Mouse (Mus musculus): Measurements from ENCODE around the gene Smg1. TPM values are rescaled to one million over a fixed set of nuclear protein-coding genes. Genes with fewer than 3 reads are reported as not detected.
A peak's percentile ranks its signal among the peaks of the same experiment; 100 is the strongest.

Smg1 gene
- polyA plus RNA-seq (2015; fragmentation: Nextera tagmentation; extraction: Ambion mirVana): 16.0 and 19.3 TPM in 2 replicates

DNA sequence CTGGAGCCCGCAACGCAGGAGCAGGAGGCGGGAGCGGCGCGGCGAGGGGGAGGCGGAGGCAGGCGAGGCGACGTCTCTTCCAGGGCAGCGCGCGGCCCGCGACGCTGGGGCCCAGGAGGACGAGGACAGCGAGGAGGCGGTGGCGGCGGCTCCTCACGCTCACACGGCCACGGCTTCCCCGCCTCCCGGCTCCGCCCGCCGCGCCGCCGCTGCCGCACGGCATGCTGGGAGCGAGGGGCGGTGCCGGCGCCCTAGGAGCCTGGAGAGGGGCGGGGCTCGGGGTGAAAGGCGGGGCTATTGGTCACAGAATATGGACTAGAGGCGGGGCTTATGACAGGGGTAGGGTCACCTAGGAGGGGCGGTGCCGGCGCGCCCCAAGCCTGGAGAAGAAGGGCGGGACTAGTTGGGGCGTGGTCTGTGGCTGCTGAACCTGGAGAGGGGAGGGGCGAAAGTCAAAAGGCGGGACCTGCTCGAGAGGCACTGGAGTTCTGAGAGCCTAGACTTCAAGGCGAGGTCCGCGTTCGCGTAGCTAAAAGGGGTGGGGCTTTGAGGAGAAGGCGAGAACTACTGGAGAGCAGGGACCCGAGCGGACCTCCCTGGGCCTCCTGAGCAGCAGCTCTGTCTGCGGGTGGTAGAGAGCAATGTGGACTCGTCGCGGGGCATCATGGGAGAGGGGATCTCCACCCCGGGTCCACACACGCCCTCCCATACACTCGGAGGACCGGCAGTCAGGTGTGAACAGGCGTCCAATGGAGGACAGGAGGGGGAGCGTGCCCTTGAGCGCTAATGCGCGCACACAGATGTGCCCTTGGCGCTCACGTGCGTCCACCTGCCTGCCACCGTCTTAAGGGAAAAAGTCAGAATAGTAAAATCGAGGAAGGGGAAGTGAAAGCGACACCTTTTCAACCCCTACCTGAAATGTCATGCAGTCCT, at the start of gene Smg1:
Smg1 (minus strand) TSS at position 218 of the 933 bp plus-strand sequence.
- peak within 1 kb of the TSS; percentile 97 for H3K9ac ChIP-seq (ENCODE audit: low read depth, low read length)
- no peaks in the 10 kb centered on the region for H3K27me3 ChIP-seq (ENCODE audit: control insufficient read depth, insufficient read depth, low read depth, low read length)
- H3K4me3 ChIP-seq (ENCODE audit: low read depth, low read length): peak within 1 kb of the TSS; percentile 97
- WGBS: 2% methylated on average over 43 of the region's 79 CpGs
- peaks cover 18% of the 10 kb centered on the region for H3K4me1 ChIP-seq (ENCODE audit: control insufficient read depth, insufficient read depth, low read length)
- peak within 1 kb of the TSS; percentile 72 for H3K4me2 ChIP-seq (ENCODE audit: low read length)
- peak within 1 kb of the TSS; percentile 93 for H3K27ac ChIP-seq (ENCODE audit: low read length)
- H3K36me3 ChIP-seq (ENCODE audit: control insufficient read depth, insufficient read depth, low read length): no peaks in the 10 kb centered on the region
- ATAC-seq: peak; percentile 93
- H3K9me3 ChIP-seq (replicated peaks; ENCODE audit: control insufficient read depth, low read length, poor library complexity, severe bottlenecking): no peaks in the 10 kb centered on the region

GRCm38 (mm10) chr7:118283186-118283585, 39.7 kb upstream of the Smg1 start:
- no peak overlapping the region for H3K9ac ChIP-seq (ENCODE audit: low read depth, low read length)
- no peak for ATAC-seq
- H3K4me3 ChIP-seq (ENCODE audit: low read depth, low read length): no peak overlapping the region
- H3K9me3 ChIP-seq (replicated peaks; ENCODE audit: control insufficient read depth, low read length, poor library complexity, severe bottlenecking): no peaks in the 10 kb centered on the region
- H3K4me1 ChIP-seq (ENCODE audit: control insufficient read depth, insufficient read depth, low read length): no peaks in the 10 kb centered on the region
- WGBS: 87% methylated on average over 2 of the region's 2 CpGs
- no peak overlapping the region for H3K4me2 ChIP-seq (ENCODE audit: low read length)
- H3K27ac ChIP-seq (ENCODE audit: low read length): no peak overlapping the region
- no peaks in the 10 kb centered on the region for H3K36me3 ChIP-seq (ENCODE audit: control insufficient read depth, insufficient read depth, low read length)
- H3K27me3 ChIP-seq (ENCODE audit: control insufficient read depth, insufficient read depth, low read depth, low read length): no peaks in the 10 kb centered on the region

GRCm38 (mm10) chr7:118282543-118282942, 39.1 kb upstream of the Smg1 start:
- Histone ChIP-seq H3K27ac (ENCODE audit: low read length) (no peak overlapping the region), H3K4me3 (ENCODE audit: low read depth, low read length) (no peak overlapping the region), H3K4me1 (ENCODE audit: control insufficient read depth, insufficient read depth, low read length) (no peaks in the 10 kb centered on the region), H3K27me3 (ENCODE audit: control insufficient read depth, insufficient read depth, low read depth, low read length) (no peaks in the 10 kb centered on the region), H3K9me3 (replicated peaks; ENCODE audit: control insufficient read depth, low read length, poor library complexity, severe bottlenecking) (no peaks in the 10 kb centered on the region), H3K9ac (ENCODE audit: low read depth, low read length) (no peak overlapping the region), H3K36me3 (ENCODE audit: control insufficient read depth, insufficient read depth, low read length) (no peaks in the 10 kb centered on the region), H3K4me2 (ENCODE audit: low read length) (no peak overlapping the region)
- ATAC-seq: no peak
- 82% methylated on average over 9 of the region's 9 CpGs for WGBS

DNA sequence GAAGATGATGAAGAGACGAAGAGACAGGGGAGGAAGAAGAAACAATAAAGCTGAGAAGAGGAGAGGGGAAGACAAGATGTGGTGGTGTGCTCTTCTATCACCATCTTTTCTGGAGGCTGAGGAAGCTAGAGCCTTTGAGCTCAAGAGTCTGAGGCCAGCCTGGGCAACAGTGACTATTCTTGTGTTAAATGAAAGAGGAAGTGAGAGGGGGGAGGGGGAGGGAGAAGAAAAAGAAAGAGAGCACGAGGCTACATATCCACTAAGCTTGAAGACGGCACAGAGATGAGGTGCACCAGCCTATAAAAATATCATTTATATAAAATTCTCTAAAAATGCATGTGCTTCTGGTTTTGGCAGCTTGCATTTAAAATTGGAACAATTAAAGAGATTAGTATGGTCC, 36.1 kb upstream of the Smg1 start:
- Histone ChIP-seq H3K27me3 (ENCODE audit: control insufficient read depth, insufficient read depth, low read depth, low read length) (no peaks in the 10 kb centered on the region), H3K27ac (ENCODE audit: low read length) (no peak overlapping the region), H3K4me3 (ENCODE audit: low read depth, low read length) (no peak overlapping the region), H3K4me2 (ENCODE audit: low read length) (no peak overlapping the region), H3K9ac (ENCODE audit: low read depth, low read length) (no peak overlapping the region), H3K9me3 (replicated peaks; ENCODE audit: control insufficient read depth, low read length, poor library complexity, severe bottlenecking) (no peaks in the 10 kb centered on the region), H3K36me3 (ENCODE audit: control insufficient read depth, insufficient read depth, low read length) (no peaks in the 10 kb centered on the region), H3K4me1 (ENCODE audit: control insufficient read depth, insufficient read depth, low read length) (no peaks in the 10 kb centered on the region)
- WGBS: 69% methylated on average over 3 of the region's 3 CpGs
- no peak for ATAC-seq

DNA sequence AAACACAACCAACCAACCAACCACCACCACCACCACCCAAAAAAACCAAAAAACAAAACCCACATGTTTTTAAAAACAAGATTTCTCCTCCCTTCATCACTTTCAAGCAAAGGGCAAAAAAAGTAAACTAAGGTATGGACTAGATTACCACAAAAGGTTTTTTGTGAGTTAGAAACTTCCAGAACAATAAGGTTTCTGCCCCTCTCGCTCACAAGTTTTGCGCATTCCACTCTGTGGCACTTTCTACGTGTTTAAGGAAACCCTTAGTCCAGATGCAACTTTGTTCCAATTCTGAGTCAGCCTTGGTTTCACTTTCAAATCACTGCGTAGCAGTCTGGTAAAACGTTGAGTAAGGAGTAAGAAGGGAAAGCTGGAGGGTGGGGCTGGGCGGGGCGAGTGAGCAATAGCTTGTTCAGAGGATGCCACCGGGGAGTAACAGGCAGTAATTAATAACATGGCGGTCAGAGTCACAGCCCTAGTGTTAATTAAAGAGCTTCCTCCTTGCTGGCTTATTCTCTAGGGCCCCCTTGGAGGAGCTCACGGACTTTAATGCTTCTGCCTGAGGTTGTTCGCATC, 34.0 kb upstream of the Smg1 start:
- no peaks in the 10 kb centered on the region for H3K9me3 ChIP-seq (replicated peaks; ENCODE audit: control insufficient read depth, low read length, poor library complexity, severe bottlenecking)
- no peak overlapping the region for H3K27ac ChIP-seq (ENCODE audit: low read length)
- H3K4me1 ChIP-seq (ENCODE audit: control insufficient read depth, insufficient read depth, low read length): no peaks in the 10 kb centered on the region
- no peak overlapping the region for H3K4me3 ChIP-seq (ENCODE audit: low read depth, low read length)
- no peaks in the 10 kb centered on the region for H3K27me3 ChIP-seq (ENCODE audit: control insufficient read depth, insufficient read depth, low read depth, low read length)
- no peak overlapping the region for H3K9ac ChIP-seq (ENCODE audit: low read depth, low read length)
- 64% methylated on average over 11 of the region's 11 CpGs for WGBS
- no peaks in the 10 kb centered on the region for H3K36me3 ChIP-seq (ENCODE audit: control insufficient read depth, insufficient read depth, low read length)
- no peak for ATAC-seq
- no peak overlapping the region for H3K4me2 ChIP-seq (ENCODE audit: low read length)

GRCm38 (mm10) chr7:118276684-118277334, 33.3 kb upstream of the Smg1 start:
- 93% methylated on average over 15 of the region's 15 CpGs for WGBS
- H3K27ac ChIP-seq (ENCODE audit: low read length): no peak overlapping the region

DNA sequence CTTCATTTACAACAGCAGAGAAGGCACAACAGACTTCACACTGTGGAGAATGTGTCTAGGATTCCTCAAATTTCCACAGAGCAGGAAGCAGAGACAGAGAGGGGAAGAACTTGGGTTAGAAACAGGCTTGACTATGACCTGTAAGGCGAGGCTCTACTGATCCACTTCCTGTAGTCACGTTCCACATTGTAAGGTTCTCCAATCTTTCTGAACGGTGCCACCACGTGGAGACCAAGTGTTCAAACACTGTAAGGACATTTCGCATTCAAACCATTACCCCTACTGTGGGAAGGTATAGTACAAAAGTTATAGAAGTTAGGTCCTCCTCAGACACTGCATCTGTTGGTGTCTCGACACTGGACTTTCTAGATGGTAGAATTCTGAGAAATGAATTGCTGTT, 31.8 kb upstream of the Smg1 start:
- Histone ChIP-seq H3K4me1 (ENCODE audit: control insufficient read depth, insufficient read depth, low read length) (no peaks in the 10 kb centered on the region), H3K27ac (ENCODE audit: low read length) (no peak overlapping the region), H3K9ac (ENCODE audit: low read depth, low read length) (no peak overlapping the region), H3K27me3 (ENCODE audit: control insufficient read depth, insufficient read depth, low read depth, low read length) (no peaks in the 10 kb centered on the region), H3K9me3 (replicated peaks; ENCODE audit: control insufficient read depth, low read length, poor library complexity, severe bottlenecking) (no peaks in the 10 kb centered on the region), H3K4me2 (ENCODE audit: low read length) (no peak overlapping the region), H3K36me3 (ENCODE audit: control insufficient read depth, insufficient read depth, low read length) (no peaks in the 10 kb centered on the region), H3K4me3 (ENCODE audit: low read depth, low read length) (no peak overlapping the region)
- no peak for ATAC-seq
- 86% methylated on average over 6 of the region's 6 CpGs for WGBS

More at GRCm38 (mm10) chr7:118276684-118277334, 33.3 kb upstream of the Smg1 start:
- H3K4me1 ChIP-seq (ENCODE audit: control insufficient read depth, insufficient read depth, low read length): no peaks in the 10 kb centered on the region
- no peak overlapping the region for H3K4me3 ChIP-seq (ENCODE audit: low read depth, low read length)
- H3K36me3 ChIP-seq (ENCODE audit: control insufficient read depth, insufficient read depth, low read length): no peaks in the 10 kb centered on the region
- no peak overlapping the region for H3K9ac ChIP-seq (ENCODE audit: low read depth, low read length)
- no peak overlapping the region for H3K4me2 ChIP-seq (ENCODE audit: low read length)
- no peaks in the 10 kb centered on the region for H3K9me3 ChIP-seq (replicated peaks; ENCODE audit: control insufficient read depth, low read length, poor library complexity, severe bottlenecking)
- no peaks in the 10 kb centered on the region for H3K27me3 ChIP-seq (ENCODE audit: control insufficient read depth, insufficient read depth, low read depth, low read length)
- no peak for ATAC-seq

- Histone ChIP-seq H3K4me3 (ENCODE audit: low read depth, low read length) (no peak overlapping the region), H3K9ac (ENCODE audit: low read depth, low read length) (no peak overlapping the region), H3K4me2 (ENCODE audit: low read length) (no peak overlapping the region), H3K27me3 (ENCODE audit: control insufficient read depth, insufficient read depth, low read depth, low read length) (no peaks in the 10 kb centered on the region), H3K4me1 (ENCODE audit: control insufficient read depth, insufficient read depth, low read length) (no peaks in the 10 kb centered on the region), H3K36me3 (ENCODE audit: control insufficient read depth, insufficient read depth, low read length) (no peaks in the 10 kb centered on the region), H3K9me3 (replicated peaks; ENCODE audit: control insufficient read depth, low read length, poor library complexity, severe bottlenecking) (no peaks in the 10 kb centered on the region), H3K27ac (ENCODE audit: low read length) (no peak overlapping the region)
- ATAC-seq: no peak
- WGBS: 91% methylated on average over 5 of the region's 5 CpGs
These were observed 31.4 kb upstream of the Smg1 start for GRCm38 (mm10) chr7:118274851-118275250.

DNA sequence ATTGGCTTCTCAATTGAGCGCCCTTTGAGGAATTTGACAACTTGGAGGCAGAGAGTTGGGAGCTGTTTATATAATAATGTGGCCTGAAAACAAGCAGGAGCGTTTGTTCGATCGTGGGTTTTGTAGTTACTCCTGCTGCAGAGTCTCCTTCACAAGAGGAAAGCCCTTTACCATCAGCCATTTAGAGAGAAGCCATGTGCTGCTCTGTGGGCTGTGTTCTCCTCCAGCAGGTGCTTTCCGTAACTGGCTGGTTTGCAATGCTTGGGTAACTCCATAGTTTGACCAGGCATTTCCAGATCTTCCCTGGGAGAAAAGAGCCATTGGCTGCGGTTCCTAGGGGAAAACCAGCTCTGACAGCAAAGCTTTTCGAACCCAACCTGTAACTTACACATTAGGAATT, 30.7 kb upstream of the Smg1 start:
- H3K27me3 ChIP-seq (ENCODE audit: control insufficient read depth, insufficient read depth, low read depth, low read length): no peaks in the 10 kb centered on the region
- H3K9ac ChIP-seq (ENCODE audit: low read depth, low read length): no peak overlapping the region
- H3K27ac ChIP-seq (ENCODE audit: low read length): no peak overlapping the region
- no peaks in the 10 kb centered on the region for H3K9me3 ChIP-seq (replicated peaks; ENCODE audit: control insufficient read depth, low read length, poor library complexity, severe bottlenecking)
- no peak for ATAC-seq
- H3K4me2 ChIP-seq (ENCODE audit: low read length): no peak overlapping the region
- no peaks in the 10 kb centered on the region for H3K4me1 ChIP-seq (ENCODE audit: control insufficient read depth, insufficient read depth, low read length)
- WGBS: 52% methylated on average over 7 of the region's 7 CpGs
- no peak overlapping the region for H3K4me3 ChIP-seq (ENCODE audit: low read depth, low read length)
- no peaks in the 10 kb centered on the region for H3K36me3 ChIP-seq (ENCODE audit: control insufficient read depth, insufficient read depth, low read length)

All from midbrain, embryonic 16.5 days (tissue).